Mouse (Mus musculus): ENCODE data around the gene Hyls1. TPM values are rescaled to one million over a fixed set of nuclear protein-coding genes. Genes with fewer than 3 reads are reported as not detected.

Hyls1 gene
- total RNA-seq, 2 experiments from 2014 or later, result 28.7 to 30.6 TPM

DNA sequence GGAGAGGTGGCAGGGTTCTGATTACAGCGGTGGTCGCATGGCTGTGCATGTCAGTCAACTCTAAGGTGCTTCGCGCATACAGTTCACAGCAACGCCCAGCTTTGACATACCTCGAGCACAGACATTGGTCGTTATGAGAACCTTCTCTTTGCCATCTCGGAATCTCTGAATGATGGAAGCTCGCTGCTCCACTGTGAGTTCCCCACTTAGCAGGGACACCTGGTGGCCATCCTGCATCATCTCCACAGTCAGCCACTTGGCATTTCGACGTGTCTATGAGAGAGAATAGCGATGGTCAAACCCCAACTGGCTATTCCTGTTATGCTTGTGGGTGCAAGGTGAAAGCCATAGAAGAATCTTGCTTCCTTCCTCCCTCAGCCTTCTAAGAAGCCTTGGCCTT, 24.5 kb downstream of the Hyls1 start:
- no peak for ATAC-seq (replicated peaks; ENCODE audit: low FRiP score, poor library complexity, severe bottlenecking)

GRCm38 (mm10) chr9:35544666-35545065, 25.5 kb downstream of the Hyls1 start:
- no peak for ATAC-seq (replicated peaks; ENCODE audit: low FRiP score, poor library complexity, severe bottlenecking)

GRCm38 (mm10) chr9:35543099-35543860, 26.9 kb downstream of the Hyls1 start:
- ATAC-seq (replicated peaks; ENCODE audit: low FRiP score, poor library complexity, severe bottlenecking), result no peak

DNA sequence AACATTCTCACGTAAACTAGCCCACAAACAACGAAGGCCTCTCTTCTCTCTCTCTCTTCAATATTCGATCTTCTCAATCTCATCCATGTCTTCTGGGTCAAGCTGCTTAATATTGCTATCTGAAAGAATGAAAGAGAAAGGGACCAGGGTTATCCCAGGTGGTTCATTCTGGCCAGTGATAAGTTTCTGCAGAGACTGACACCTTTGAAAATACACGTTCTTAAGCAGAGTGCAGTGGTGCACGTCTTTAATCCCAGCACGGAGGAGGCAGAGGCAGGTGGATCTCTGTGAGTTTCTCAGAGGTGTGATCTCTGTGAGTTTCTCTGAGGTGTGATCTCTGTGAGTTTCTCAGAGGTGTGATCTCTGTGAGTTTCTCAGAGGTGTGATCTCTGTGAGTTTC, 28.3 kb downstream of the Hyls1 start:
- ATAC-seq (replicated peaks; ENCODE audit: low FRiP score, poor library complexity, severe bottlenecking), result no peak

DNA sequence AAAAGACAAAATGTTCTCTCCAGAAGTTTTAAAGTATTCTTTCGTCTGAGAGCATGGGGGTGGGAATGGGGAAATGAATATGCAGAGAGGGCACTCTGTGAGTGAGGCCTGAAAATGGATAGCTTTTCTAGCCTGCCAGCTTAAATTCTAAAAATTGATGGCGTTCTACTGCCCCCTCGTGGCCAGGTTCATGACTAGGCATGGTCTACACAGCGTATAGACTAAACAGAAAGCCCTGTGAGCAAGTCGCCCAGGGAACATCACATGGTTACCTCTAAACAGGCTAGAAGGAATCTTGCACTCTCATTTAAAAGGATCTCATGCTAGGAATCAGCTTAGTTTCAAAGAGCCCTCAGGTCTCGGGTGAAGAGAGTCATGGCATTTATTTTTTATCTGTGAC, 28.7 kb downstream of the Hyls1 start:
- ATAC-seq (replicated peaks; ENCODE audit: low FRiP score, poor library complexity, severe bottlenecking), result peak; percentile 59; the same call in 1 of the 2 replicates

- ATAC-seq (replicated peaks; ENCODE audit: low FRiP score, poor library complexity, severe bottlenecking), result no peak
Measured at GRCm38 (mm10) chr9:35541024-35541423, 29.2 kb downstream of the Hyls1 start.

- no peak for ATAC-seq (replicated peaks; ENCODE audit: low FRiP score, poor library complexity, severe bottlenecking)
Measured at GRCm38 (mm10) chr9:35539001-35539750, 31.0 kb downstream of the Hyls1 start.

GRCm38 (mm10) chr9:35535876-35536275, 34.3 kb downstream of the Hyls1 start:
- ATAC-seq (replicated peaks; ENCODE audit: low FRiP score, poor library complexity, severe bottlenecking), result no peak

DNA sequence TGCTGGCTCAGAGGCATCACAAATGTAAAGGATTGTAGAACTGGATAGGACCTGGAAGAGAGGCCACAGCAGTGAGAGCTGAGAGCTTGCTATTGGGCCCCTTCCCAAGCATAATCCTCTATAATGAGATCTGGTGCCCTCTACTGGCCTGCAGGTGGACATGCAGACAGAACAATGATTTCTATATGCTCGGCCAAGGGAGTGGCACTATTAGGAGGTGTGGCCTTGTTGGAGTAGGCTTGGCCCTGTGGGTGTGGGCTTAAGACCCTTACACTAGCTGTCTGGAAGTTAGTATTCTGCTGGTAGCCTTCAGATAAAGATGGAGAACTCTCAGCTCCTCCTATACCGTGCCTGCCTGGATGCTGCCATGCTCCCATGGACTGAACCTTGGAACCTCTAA, 35.1 kb downstream of the Hyls1 start:
- 0 out of 2 replicates have a peak, but pooled peaks have one; percentile 57 for ATAC-seq (replicated peaks; ENCODE audit: low FRiP score, poor library complexity, severe bottlenecking)

DNA sequence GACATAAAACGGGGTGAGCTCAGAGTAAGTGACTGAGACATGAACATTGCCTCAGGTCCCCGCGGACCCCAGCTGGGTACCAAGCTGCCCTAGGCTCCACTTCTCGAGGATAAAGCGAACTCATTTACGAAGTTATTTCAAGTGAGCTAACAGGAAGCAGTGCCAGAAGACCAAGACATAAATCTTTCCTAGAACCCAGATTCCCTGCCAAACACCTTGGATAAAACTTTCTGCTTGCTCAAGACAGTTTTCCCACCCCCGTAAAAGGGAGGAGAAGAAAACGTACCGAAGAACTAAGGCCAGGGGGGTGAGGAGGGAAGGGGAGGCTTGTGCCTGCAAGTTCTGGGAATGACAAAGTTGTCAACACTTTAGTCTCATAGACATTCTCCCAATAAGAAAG, 36.9 kb downstream of the Hyls1 start:
- ATAC-seq (replicated peaks; ENCODE audit: low FRiP score, poor library complexity, severe bottlenecking), result no peak

GRCm38 (mm10) chr9:35529796-35530195, 40.4 kb downstream of the Hyls1 start:
- no peak for ATAC-seq (replicated peaks; ENCODE audit: low FRiP score, poor library complexity, severe bottlenecking)

DNA sequence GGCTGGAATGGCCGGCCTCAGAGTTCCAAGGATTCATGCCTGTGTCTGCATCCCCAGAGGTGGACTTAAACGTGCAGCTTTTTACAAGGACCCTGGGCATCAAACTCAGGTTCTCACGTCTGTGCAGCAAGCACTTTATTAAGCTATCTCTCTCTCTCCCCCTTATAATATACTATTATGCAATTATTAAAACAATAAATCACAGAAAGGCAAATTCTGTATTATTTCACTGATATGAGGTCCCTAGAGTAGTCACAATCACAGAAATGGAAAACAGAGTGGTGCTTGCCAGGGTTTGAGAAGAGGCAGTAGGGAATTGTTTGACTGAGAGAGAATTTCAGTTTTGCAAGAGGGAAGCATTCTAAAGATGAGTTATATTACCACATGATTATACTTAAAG, 41.1 kb downstream of the Hyls1 start:
- no peak for ATAC-seq (replicated peaks; ENCODE audit: low FRiP score, poor library complexity, severe bottlenecking)

DNA sequence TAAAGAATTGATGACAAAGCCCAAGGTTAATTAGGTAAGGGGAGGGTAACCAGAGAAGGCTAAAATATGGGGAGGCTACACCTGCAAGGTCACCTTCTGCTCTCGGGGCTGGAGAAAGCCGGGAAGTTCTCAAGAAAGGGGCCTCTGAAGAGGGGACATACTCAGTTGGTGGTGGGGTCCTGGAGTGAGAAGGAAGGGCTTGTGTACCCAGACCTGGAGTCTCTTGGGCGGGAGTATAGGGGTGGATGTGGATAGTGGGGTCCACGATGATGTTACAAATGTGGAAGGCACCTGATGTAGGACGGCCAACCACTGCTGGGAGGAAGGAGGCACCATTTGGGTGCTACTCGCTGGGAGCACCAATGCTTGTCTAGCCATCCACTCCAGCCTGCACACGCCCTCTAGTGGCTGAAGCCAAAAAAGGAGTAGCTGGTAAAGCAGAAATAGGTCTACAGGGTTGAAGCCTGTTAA, 46.2 kb downstream of the Hyls1 start:
- no peak for ATAC-seq (replicated peaks; ENCODE audit: low FRiP score, poor library complexity, severe bottlenecking)

DNA sequence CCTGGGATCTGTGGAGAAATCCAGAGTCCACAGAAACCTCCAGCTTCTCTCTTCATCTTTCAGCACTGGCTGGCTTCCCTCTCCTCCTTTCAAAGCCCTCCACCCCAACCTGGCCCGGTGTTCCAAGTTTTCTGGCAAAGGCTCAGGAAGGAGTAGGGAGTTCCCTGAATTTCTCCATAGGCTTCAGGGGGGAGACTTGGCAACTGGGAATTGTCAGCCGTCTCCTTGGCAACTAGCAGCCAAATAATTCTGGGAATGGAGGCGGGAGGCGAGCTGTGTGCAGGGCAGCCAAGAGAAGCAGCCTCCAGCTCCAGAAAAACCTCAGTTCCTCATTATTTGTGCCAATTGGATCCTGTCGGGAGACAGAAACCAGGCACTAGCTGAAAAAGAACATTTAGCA, 46.7 kb downstream of the Hyls1 start:
- ATAC-seq (replicated peaks; ENCODE audit: low FRiP score, poor library complexity, severe bottlenecking), result no peak

GRCm38 (mm10) chr9:35522821-35523515, 47.2 kb downstream of the Hyls1 start:
- ATAC-seq (replicated peaks; ENCODE audit: low FRiP score, poor library complexity, severe bottlenecking), result no peak

DNA sequence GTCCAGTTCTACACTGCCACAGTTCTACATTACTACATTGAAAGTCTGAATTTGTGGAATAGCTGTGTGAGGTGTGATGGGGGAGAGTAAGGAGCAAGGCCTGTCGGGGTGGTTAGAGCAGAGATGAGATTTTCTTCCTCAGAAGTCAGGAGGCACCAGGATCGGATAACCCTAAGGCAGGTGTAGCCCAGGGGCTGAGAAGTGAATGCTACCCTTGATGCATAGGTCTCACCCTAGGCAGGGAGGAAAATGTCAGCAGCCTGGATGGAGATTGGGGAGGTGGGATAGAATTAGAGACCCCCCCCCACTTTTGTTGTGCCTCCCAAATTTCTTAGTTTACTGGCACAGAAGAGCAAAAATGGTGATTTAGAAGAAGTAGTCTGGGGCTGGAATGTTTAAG, 48.0 kb downstream of the Hyls1 start:
- no peak for ATAC-seq (replicated peaks; ENCODE audit: low FRiP score, poor library complexity, severe bottlenecking)

DNA sequence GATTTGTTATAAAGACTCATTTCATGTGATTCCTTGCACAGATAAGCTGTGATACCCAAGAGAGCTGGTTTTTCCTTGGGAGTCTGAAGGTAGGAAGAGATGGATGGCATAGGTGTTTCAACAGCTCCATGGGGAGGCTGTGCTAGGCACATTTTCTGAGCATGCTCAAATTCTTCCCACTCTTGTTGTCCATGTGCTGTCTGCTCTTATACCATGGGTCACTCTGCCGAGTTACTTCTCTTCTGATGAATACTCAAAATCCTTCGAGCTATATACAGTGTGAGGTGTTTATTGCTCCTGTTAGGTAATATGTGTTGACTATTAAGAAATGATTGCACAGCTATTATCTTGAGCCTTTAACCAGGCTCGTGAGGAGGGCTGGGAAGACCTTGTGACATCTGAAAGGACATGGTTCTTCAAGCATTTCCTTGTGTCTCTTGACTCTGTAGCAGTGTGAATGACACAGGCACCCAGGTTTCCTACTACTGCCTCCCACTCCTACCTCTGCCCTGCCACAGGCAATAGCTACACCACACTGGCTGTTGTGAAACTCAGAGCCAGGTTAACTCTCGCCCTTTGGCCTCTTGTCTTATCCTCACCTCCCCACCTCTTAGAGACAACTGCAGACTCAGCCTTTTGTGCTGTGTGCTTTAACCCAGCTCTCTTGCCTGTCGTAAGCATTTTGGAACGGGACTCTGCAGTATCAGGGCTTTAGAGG, 49.4 kb downstream of the Hyls1 start:
- no peak for ATAC-seq (replicated peaks; ENCODE audit: low FRiP score, poor library complexity, severe bottlenecking)

- ATAC-seq (replicated peaks; ENCODE audit: low FRiP score, poor library complexity, severe bottlenecking), result no peak
Measured at GRCm38 (mm10) chr9:35518169-35518568, 52.0 kb downstream of the Hyls1 start, which contains the start of gene Gm1113. Gm1113 (minus strand) TSS chr9:35518269.

DNA sequence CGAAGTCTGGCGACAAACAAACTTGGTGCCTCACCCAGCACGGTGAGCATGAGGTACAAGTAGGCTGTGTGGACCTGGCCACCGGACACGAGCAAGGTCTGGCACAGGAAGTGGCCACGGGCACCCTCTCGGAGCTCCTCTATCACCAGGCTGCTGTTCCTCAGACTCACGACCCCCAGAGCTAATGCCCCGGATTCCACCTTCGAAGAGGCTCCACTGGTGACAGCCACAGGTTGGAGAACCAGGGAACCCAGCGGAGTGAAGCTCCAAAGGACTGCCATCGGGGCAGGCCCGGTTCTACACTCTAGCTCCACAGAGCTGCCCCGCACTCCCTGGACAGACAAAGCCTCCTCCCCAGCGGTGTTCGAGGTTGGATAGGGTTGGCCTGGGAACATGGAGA, 53.5 kb downstream of the Hyls1 start:
- ATAC-seq (replicated peaks; ENCODE audit: low FRiP score, poor library complexity, severe bottlenecking), result no peak

DNA sequence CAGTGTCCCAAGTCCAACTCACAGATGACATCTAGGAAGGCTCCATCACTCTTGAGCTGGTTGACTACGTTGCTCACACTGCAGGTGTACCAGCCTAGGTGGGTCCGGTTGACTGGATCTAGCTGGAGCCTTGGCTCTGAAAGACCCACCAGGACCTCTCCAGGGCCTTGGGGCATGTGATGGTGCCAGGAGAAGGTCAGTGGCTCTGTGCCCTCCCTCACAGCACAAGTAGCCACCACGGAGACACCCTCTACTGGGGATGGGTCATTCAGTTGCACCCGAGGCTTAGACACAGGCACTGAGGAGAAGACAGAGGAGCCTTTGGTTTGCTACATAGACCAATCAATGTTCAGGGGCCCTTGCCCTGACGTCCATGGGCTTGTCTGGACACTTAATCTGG, 54.0 kb downstream of the Hyls1 start:
- no peak for ATAC-seq (replicated peaks; ENCODE audit: low FRiP score, poor library complexity, severe bottlenecking)
